Mouse (Mus musculus): ENCODE data around the gene Pdk4.
A peak's percentile ranks its signal among the peaks of the same experiment; 100 is the strongest.

Gene Pdk4

DNA sequence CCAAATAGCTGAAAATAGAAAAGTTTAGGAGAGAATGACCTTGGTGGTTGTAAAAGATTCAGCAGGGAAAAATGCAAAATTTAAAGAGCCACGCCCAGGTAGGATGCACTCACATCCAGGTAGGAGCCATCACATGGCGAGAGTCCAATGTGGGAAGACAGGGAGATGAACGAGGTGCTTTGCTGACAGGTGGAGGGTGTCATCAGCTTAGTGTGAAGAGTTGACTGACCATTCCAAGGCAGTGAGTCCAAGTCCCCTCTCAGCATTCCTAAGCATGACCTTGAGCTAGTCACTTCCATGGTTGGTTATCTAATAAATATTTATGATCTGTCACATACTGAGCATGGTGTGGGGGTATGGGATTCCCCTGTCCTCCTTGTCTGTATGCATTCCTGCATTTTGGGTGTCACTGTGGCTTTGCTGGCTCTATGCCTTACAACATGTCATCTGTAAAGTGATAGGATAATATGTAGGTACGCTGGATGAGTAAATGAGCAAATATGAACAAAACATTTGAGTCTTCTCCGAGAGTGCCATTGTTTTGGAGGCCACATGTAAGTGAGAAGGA lies 51.7 kb downstream of the Pdk4 start:
- DNase-seq (ENCODE audit: low spot score): no peak

DNA sequence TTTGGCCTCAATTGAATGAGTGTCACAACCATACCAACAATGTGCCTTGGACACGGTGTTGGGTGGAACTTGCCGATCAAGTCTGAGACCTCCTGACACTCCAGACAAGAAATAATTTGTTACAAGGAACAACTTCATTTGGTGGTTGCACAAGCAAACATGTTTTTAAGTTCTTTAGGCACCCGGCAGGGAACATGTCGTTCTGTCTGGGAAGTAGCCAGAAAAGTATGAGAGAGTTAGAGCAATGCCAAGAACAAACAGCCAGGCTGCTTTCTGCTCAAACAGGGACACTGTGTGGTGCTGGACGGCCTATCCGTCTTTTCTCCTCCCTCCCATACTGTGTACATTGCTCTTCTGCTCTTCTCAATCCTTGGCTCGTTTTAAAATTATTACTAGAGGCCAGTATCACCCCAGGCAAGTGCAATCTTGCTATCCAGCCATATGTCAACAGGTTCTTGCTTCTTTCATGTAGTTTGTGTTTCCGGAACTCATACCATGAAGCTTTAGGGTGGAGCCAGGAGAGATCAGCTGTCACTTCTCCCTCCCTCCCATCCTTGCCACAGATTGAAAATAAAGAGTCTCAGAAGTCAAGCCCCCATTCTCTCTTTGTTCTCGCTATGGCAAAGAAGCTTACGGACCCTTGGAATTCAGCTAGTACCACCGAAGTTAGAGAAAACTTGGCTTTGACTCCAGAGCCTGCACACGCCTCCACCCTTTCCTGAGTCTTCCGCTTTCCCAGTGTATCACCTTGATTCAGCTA lies 52.8 kb downstream of the Pdk4 start:
- DNase-seq (ENCODE audit: low spot score): no peak

DNA sequence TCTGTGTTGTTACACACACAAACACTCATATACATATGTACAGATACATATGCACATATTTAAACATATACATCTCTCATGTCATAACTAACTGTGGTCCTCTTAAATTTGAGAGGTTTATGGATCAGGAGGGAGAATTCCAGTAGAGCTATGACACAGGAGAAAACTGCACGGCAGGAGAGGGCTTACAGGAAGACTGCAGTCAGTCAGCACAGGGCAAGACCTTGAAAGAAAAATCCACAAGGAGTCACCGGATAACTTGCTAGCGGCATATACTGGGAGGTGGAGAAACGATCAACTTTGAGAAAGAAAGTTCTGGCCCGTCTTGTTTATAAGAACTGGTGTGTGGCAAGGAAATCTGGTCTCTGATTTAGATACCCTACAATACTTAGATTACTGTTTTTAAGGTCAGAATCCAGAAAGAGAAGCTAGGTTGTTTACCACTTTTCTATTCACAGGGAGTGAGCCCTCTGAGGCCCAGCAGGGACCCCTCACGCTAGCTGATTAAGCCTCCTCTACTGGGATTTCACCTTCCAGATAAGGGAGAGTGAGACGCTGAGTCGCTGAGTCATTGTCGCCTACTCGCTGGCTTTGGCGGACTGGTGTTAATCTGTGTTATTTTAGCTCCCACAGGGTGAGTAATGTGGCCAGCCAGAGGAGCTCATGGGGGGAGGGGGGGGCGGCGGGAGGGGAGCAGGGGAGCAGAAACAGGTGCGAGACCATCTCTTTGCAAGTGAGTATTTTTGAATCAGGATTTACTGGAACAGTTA lies 53.6 kb downstream of the Pdk4 start:
- peak; percentile 55 for DNase-seq (ENCODE audit: low spot score)

DNA sequence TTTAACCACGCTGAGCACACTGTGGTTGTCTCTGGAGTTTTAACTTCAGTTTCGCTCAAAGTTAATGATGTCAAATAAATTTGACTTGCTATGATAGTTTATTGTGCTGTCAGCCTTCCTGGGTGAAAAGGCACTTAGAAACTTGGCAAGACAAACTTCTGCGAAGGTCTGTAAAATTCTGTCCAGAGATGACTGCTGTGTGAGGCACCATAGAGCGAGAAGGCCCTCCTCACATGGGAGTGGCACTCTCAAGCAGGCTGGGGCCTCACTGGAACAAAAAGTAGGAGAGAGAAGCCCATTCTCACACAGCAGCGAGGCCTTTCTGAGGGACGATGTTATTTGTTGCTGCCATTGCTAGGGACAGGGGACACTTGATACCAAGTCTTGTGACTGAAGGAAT lies 54.9 kb downstream of the Pdk4 start:
- DNase-seq (ENCODE audit: low spot score): no peak

DNA sequence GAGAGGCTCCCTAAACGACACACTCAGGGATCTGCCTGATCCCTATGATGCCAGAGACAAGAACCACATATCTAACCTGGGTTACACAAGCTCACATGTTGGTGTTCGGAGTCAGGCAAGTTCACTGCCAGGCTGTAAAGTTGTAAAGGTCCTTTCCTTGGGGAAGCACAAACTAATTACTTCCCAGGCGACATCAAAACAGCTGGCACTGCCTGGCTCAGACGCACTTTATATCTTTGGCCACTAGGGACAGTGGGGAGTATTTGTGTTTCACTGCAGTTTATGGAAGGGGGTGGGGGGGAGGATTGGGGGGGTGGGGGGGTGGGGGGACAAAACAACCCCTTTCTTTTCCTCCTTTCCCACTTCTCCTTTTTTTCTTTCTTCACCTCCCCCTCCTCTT lies 58.4 kb downstream of the Pdk4 start:
- no peak for DNase-seq (ENCODE audit: low spot score)

DNA sequence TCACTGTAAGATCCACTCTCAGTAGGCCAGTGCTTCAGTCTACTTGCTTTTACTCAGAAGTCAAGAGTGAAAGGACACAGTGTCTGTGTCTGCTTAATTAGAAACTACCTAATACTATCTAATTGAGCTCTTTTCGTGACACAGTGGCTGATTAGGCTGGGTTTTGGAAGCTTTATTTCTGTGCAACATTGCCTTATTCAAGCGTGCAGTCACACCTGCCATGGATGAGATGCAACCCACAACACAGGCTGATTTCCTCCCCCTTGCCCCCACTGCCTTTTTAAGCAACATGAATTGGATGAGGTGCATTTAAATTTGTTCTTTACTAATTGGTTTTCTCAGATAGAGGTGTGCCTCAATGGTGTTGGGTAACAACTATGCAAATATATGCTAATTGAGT lies 62.2 kb downstream of the Pdk4 start:
- DNase-seq (ENCODE audit: low spot score): no peak

Data from c-Kit-positive CD71-positive TER-119-positive erythroid progenitor cells, embryonic 14.5 days (primary cell).